Mouse (Mus musculus) CD4-positive, CD25-positive, alpha-beta regulatory T cell, adult 2 months (primary cell): ENCODE results near the gene Tom1l2.

Experiments
- DNase-seq: peaks from one replicate; pipeline ENCODE4 v3.0.0-alpha.2; 2012; ENCODE audit warnings: low read depth, low spot score

Tom1l2 gene

GRCm38 (mm10) chr11:60306834-60307233, 45.9 kb downstream of the Tom1l2 start:
- DNase-seq, result peak; percentile 76

DNA sequence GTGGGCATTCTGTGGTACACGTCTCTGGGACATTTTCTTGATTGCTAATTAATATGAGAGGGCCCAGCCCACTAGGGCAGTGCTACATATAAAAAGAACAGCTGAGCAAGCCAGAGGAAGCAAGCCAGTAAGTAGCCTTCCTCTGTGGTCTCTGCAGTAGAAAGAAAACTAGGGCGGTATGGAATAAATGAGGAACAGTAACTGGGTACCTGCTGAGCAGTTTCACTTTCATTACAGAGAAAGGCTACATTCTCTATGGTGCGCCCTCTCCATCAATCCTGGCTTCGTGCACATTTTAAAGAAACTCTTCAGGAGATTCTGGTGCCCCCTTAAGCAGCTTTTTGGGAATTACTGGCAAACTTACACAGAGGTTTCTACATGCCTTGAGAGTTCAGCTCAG, 47.1 kb downstream of the Tom1l2 start:
- DNase-seq, result peak; percentile 53

GRCm38 (mm10) chr11:60303497-60303896, 49.2 kb downstream of the Tom1l2 start:
- DNase-seq, result no peak

DNA sequence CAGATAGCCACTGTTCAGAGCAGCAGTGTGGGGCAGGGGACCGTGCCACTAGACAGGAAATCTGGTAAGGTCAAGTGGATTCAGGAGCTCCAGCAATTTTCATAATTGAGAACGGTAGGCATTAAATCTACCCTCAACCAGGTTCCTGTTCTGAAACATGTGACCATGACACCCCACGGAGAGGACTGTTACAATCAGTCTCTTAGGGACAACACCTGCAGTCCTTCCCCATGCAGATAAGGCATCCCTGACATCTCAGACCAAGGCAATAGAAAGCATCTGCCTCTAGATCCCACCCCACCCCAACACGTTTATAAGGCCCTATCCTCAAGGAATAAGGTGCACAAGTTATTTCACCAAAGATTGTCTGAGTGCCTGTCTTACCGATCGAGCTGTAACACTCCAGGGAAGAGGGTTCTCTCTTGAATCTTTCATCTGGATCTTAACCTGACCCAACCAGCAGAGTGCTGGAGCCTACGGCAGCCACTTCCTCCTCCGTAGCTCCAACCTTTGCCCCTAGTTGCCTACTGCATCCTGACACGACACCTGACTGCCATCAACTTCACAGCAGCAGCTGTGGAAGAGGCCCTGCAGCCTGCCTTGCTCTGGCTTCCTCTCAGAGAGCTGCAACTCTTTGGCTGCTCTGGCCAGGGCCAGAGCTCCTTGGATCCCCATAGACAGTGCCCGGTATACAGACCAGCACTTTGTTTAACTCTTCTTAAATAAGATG, 50.2 kb downstream of the Tom1l2 start:
- peak; percentile 34 for DNase-seq

GRCm38 (mm10) chr11:60301588-60302208, 51.0 kb downstream of the Tom1l2 start:
- no peak for DNase-seq

GRCm38 (mm10) chr11:60300318-60300717, 52.4 kb downstream of the Tom1l2 start:
- no peak for DNase-seq

GRCm38 (mm10) chr11:60297772-60298171, 54.9 kb downstream of the Tom1l2 start:
- DNase-seq, result no peak

DNA sequence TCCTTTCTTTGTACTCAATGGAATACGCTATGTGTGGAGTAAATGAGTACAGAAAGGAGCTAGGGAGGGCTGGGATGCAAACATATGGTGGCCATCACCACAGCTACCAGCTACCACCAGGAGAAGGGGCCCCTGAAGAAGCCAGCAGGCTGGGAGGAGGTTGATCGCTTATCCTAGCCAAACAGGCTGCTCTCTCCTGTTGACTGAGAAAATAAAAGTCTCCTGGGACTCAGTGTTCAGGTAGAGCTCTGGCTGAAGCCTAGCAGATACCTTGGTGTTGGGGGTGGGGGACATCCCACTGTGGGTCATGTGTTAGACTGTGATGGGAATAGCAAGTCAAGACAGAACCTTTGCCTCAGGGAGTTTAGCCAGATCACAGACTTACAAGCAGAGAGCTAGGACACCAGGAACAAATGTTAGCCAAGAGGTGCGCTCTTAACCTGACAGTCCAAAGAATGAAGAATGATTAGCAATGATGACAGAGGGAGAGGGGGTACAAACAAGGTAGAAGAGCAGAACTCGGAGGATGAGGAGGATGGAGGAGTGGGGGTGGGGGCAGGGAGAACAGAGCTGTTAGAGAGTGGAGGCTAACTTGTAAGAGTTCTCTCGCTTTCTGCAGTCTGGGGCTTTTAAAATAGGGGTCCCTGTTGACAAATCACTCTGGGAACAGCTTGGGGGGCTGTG, 57.9 kb downstream of the Tom1l2 start:
- no peak for DNase-seq

DNA sequence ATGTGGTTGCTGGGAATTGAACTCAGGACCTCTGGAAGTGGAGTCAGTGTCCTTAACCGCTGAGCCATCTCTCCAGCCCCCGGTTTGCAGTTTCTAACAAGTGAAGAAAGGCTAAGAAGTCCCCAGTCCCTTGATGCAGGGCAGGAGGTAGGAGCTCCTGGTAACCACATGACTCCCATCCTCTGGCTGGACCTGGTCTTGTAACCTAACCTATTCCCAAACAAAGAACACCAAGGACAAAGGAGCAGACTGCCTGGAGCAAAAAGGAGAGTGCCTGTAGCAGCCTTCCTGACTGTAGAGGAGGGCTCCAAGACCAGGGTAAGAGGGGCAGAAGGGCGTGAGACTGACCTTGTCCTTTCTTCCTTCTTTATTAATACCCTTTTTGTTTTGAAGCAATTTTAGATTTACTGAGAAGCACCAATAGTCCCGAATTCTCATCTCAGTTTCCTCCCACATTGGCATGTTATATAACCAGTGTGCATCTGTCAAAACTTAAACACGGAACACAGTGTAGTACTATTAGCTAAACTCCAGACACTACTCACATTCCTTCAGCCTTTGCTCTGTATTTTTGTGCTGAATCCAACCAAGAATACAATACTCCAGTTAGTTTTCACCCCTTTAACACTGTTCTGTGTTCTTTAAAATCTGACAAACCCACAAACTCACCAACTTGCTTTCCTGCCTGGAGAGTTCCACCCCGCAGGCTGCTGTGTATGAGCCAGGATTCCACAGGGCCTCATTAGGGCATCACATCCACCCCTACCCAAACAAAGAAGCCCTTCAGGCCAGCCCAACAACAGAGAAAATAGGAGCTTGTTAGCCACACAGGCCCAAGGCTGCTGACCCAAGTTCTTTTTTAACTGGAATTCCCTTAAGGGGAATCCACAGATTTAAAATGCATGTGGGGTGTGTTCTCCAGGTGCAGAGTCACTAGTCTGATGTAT, 58.7 kb downstream of the Tom1l2 start:
- no peak for DNase-seq

GRCm38 (mm10) chr11:60292718-60293117, 60.0 kb downstream of the Tom1l2 start:
- DNase-seq, result peak; percentile 51

DNA sequence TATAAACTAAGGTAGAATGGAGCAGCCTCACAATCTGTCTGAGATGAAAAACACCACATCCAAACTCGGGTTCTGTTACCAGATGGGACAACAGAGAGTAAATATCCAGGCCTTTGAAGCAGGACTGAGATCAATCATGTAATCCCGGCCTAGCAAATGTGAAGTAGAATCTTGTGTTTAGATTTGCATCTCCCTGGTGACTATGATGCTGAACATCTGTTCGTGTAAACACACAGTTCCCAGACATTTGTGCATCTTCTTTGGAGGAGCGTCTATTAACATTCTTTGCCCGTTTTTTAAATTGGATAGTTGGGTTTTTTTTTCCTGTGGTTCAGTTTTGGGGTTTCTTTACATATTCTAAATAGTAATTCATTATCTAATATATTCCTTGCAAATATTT, 63.7 kb downstream of the Tom1l2 start:
- DNase-seq, result no peak

- no peak for DNase-seq
These were observed 66.4 kb downstream of the Tom1l2 start for GRCm38 (mm10) chr11:60286311-60286710.

DNA sequence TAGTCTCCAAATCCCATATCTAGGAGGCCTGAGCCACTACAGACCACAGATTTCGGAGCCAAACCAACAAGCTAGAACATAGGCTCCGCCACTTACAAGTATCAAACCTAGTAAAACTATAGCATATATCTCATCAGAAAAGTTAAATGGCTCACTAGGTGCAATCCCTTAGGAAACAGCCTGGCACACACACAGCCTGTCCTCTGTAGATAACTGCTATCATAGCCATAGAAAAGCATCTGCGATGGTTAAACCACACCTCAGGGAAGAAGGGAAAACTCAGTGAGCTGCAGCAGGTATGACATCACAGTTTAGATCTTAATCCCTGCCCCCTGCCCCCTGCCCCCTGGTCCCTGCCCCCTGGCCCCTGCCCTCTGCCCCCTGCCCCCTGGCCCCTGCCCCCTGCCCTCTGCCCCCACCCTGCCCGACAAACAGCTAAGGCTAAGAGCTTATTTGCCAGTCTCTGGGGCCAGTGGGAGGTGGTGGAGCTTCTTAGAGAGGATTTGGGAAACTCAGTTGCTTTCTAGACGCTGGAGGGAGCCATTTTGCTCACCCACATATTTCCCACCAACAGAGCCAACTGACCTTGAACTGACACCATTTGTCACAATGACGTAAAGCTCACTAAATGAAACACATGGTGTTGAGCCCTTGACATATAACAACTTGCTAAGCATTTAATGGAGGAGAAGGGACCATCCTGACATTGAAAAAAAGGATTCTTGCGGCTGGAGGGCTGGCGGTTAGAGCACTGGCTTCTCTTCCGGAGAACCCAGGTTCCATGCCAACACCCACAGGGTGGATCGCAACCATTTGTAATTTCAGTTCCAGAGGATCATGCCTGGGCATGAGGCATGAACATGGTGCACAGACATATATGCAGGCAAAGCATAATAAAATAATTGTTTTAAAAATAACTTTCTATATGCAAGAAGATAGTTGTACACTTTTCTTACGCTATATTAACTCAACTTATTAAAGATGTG, 72.0 kb downstream of the Tom1l2 start:
- DNase-seq, result no peak

DNA sequence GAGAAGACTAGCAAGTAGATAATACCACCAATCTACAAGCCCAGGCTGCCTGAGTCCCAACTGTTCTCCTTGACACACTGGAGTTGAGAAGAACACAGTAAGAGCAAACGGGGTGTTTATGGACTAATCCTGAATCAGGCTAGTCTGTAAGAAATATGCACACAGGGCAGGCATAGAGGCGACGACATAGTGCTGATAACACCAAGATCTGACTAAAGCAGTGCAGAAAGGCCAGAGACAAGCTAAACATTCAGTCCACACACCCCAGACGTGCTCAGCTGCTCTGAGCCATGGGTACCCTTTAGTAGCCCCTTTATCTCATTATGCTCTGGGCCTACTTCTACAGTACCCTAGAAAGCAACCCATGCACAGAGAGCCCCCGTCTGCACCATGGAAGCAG, 73.2 kb downstream of the Tom1l2 start:
- DNase-seq, result no peak

- DNase-seq, result no peak
These were observed 74.9 kb downstream of the Tom1l2 start for GRCm38 (mm10) chr11:60277771-60278170.

GRCm38 (mm10) chr11:60277164-60277740, 75.5 kb downstream of the Tom1l2 start:
- no peak for DNase-seq

- no peak for DNase-seq
These were observed 76.2 kb downstream of the Tom1l2 start for GRCm38 (mm10) chr11:60276408-60277093.

DNA sequence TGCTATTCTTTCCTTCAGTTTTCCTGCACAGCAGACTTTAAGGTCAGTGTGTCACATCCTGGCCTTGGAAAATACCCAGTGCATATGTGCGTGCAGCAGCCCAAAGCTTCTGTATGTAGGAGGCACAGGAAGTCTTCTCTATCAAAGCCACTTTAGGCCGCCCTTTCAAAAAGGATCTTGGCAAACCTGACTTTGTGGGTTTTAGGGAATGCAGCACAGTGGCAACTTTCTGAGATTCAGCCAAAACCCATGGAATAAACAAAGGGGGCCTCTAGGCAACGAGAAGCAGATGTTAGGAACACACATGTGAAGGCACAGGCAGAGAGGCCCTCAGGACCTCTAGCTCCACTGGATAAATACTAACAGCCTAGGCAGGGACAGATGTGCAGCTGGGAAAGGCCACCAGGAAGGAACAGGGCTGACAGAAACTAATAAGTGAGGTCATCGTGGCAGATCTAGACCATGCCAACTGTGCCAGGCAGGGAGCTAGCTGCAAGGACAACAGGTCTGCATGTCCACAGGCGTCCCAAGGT, 79.4 kb downstream of the Tom1l2 start:
- DNase-seq, result no peak

DNA sequence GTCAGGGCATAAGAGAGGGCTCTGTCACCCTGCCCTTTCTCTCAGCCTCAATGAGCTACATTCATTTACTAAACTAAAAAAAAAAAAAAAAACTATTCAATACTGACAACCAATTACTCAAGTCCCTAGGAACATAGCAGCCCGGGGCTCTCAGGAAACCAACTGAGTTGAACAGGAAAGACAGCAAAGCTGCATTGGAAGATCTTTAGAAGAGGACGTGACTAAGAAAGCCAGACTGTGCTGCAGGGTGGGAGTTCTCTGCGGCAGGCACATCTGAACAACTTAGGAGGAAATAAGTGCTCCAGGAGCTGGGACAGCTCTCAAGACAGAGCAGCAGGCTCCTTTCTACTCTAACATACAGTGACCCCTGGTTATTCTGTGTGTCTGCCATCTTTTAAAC, 84.1 kb downstream of the Tom1l2 start:
- DNase-seq, result no peak
